28 mouse cellular contexts compared by ENCODE assay signal in genomic region chr3:82191559-82192245, GRCm38 (mm10). TPM values are rescaled to one million over a fixed set of nuclear protein-coding genes. Genes with fewer than 3 reads are reported as not detected.
A peak's percentile ranks its signal among the peaks of the same experiment; 100 is the strongest.
DNase-seq lines count a peak whose midpoint lies in the region; ATAC-seq and TF ChIP-seq lines count a peak whose summit lies in the region.
"Had no signal": no experiment of that assay in that cellular context is flagged by ENCODE, and none has a peak within 500 bp of the region (broad histone marks: within the 10 kb centered on the region; RNA-seq: fewer than 3 reads in every experiment).

No protein-coding gene starts in this region.

- no peaks in the 10 kb centered on the region for H3K27me3 ChIP-seq in kidney, embryonic 14.5 days (ENCODE audit: control insufficient read depth, insufficient read depth, low read length)
- H3K27me3 ChIP-seq in lung, embryonic 16.5 days (ENCODE audit: control insufficient read depth, insufficient read depth, low read depth, low read length): no peaks in the 10 kb centered on the region
- H3K27me3 ChIP-seq: forebrain, embryonic 13.5 days; heart, embryonic 15.5 days; hindbrain, embryonic 13.5 days; limb, embryonic 12.5 days; megakaryocyte, embryonic 14.5 days; midbrain, embryonic 12.5 days; neural tube, embryonic 13.5 days had no signal

- no peak overlapping the region for H3K4me3 ChIP-seq in gastrocnemius, adult 2 months
- H3K4me3 ChIP-seq in kidney, embryonic 14.5 days (ENCODE audit: low read length): no peak overlapping the region
- no peak overlapping the region for H3K4me3 ChIP-seq in lung, embryonic 16.5 days (ENCODE audit: low read length)
- H3K4me3 ChIP-seq: forebrain, embryonic 13.5 days; heart, embryonic 15.5 days; hindbrain, embryonic 13.5 days; limb, embryonic 12.5 days; megakaryocyte, embryonic 14.5 days; midbrain, embryonic 12.5 days; myocyte; neural tube, embryonic 13.5 days had no signal

- peaks cover 2% of the 10 kb centered on the region; the same call in 1 of the 2 replicates for H3K9me3 ChIP-seq in kidney, embryonic 14.5 days (ENCODE audit: control insufficient read depth, low read length)
- no peaks in the 10 kb centered on the region for H3K9me3 ChIP-seq in lung, embryonic 16.5 days (ENCODE audit: control insufficient read depth, low read length)
- H3K9me3 ChIP-seq: forebrain, embryonic 13.5 days; limb, embryonic 12.5 days; neural tube, embryonic 13.5 days had no signal

- H3K4me1 ChIP-seq in kidney, embryonic 14.5 days (ENCODE audit: control insufficient read depth, insufficient read depth, low read length): no peaks in the 10 kb centered on the region
- H3K4me1 ChIP-seq in lung, embryonic 16.5 days (replicated peaks; ENCODE audit: control insufficient read depth, insufficient read depth, low read length): no peaks in the 10 kb centered on the region
- H3K4me1 ChIP-seq: forebrain, embryonic 13.5 days; heart, embryonic 15.5 days; hindbrain, embryonic 13.5 days; limb, embryonic 12.5 days; midbrain, embryonic 12.5 days; neural tube, embryonic 13.5 days had no signal

- WGBS in kidney, embryonic 14.5 days: 74% methylated on average over 1 of the region's 1 CpGs
- 35% methylated on average over 1 of the region's 1 CpGs for WGBS in lung, embryonic 16.5 days

- no peak overlapping the region for H3K4me2 ChIP-seq in kidney, embryonic 14.5 days (replicated peaks; ENCODE audit: low read depth, low read length)
- no peak overlapping the region for H3K4me2 ChIP-seq in lung, embryonic 16.5 days (ENCODE audit: low read depth, low read length)
- H3K4me2 ChIP-seq: forebrain, embryonic 13.5 days; heart, embryonic 15.5 days; hindbrain, embryonic 13.5 days; limb, embryonic 12.5 days; liver, embryonic 11.5 days; midbrain, embryonic 12.5 days; neural tube, embryonic 13.5 days had no signal

- no peaks in the 10 kb centered on the region for H3K36me3 ChIP-seq in kidney, embryonic 14.5 days (ENCODE audit: control insufficient read depth, insufficient read depth, low read length)
- H3K36me3 ChIP-seq in lung, embryonic 16.5 days (ENCODE audit: control insufficient read depth, insufficient read depth, low read length): no peaks in the 10 kb centered on the region
- H3K36me3 ChIP-seq: hindbrain, embryonic 13.5 days; limb, embryonic 12.5 days; midbrain, embryonic 12.5 days; neural tube, embryonic 13.5 days had no signal

- intact Hi-C loops in gastrocnemius, adult 2 months (cut with DNase I): no loop called here
- intact Hi-C loops in left cerebral cortex, postnatal 14 days (cut with DNase I): loop anchor here (10.0 kb wide), 1 partner anchor 123 kb away; no protein-coding TSS in a partner anchor

- DNase-seq in gastrocnemius, adult 2 months: no peak
- no peak for DNase-seq in gastrocnemius, adult 18-20 months (ENCODE audit: low spot score)
- DNase-seq in kidney, adult 9 months: peak; percentile 20
- DNase-seq in lung, postnatal 36 days: no peak
- DNase-seq in left cerebral cortex, postnatal 14 days (ENCODE audit: low spot score in 2 of 2): no peak
- DNase-seq: adrenal gland, postnatal 36 days; cerebellum, adult 18-20 months; cerebellum, postnatal 14 days; gastrocnemius, postnatal 25 days; heart, adult 11 months; heart, postnatal 36 days; kidney, adult 11 months; kidney, postnatal 4 days; layer of hippocampus, adult 9-11 months; thymus, adult 2 months; thymus, postnatal 36 days had no signal

- H3K27ac ChIP-seq in gastrocnemius, adult 2 months: peak overlapping the region; percentile 61
- H3K27ac ChIP-seq in kidney, embryonic 14.5 days (ENCODE audit: low read depth, low read length): no peak overlapping the region
- H3K27ac ChIP-seq in lung, embryonic 16.5 days (ENCODE audit: low read length): no peak overlapping the region
- H3K27ac ChIP-seq: forebrain, embryonic 13.5 days; heart, embryonic 15.5 days; hindbrain, embryonic 13.5 days; limb, embryonic 12.5 days; midbrain, embryonic 12.5 days; neural tube, embryonic 13.5 days had no signal

- ATAC-seq in kidney, embryonic 14.5 days (ENCODE audit: low FRiP score, low TSS enrichment): no peak
- peak; percentile 73 for ATAC-seq in lung, embryonic 16.5 days (ENCODE audit: low read depth)
- peak; percentile 64 for ATAC-seq in inflammation-experienced regulatory T-cells, adult 6 months
- ATAC-seq: forebrain, embryonic 13.5 days had no signal

- H3K9ac ChIP-seq in kidney, embryonic 14.5 days (ENCODE audit: low read depth, low read length): no peak overlapping the region
- no peak overlapping the region for H3K9ac ChIP-seq in lung, embryonic 16.5 days (ENCODE audit: low read length)
- H3K9ac ChIP-seq: forebrain, embryonic 13.5 days; heart, embryonic 15.5 days; hindbrain, embryonic 13.5 days; limb, embryonic 12.5 days; midbrain, embryonic 12.5 days; neural tube, embryonic 13.5 days had no signal

- no peak for TF ChIP-seq CTCF in gastrocnemius, adult 2 months (IDR thresholded peaks at IDR 0.05)

RNA-seq across cellular contexts. Expression of gene Gucy1a1, which starts 46.1 kb away (rescaled TPM):
- 1 to 10 TPM; 6.2 to 6.3 TPM for total RNA-seq in gastrocnemius, adult 2 months (2021)
- total RNA-seq in gastrocnemius, adult 18-20 months (2021): 1 to 10 TPM; 5.1 to 5.5 TPM
- 41.2 and 61.0 TPM in 2 replicates for polyA plus RNA-seq in kidney, embryonic 14.5 days (2014; fragmentation: Nextera tagmentation; extraction: Ambion mirVana)
- polyA plus RNA-seq in lung, embryonic 16.5 days (2015; fragmentation: Nextera tagmentation; extraction: Ambion mirVana): 100 and 110 TPM in 2 replicates
- polyA plus RNA-seq in inflammation-experienced regulatory T-cells, adult 6 months (2017; shearing (Covaris generic)): 10 to 100 TPM in 2 of 3 experiments, 1 to 10 TPM in 1; 1.7 to 12.3 (median 10.1) TPM
- total RNA-seq in left cerebral cortex, postnatal 14 days (2021): 10 to 100 TPM; 77.6 to 78.0 TPM
- polyA plus RNA-seq: myocyte had no signal

Comparison
In these comparisons a context has a peak if more than half of its experiments do, and no peak if none do; other contexts are left out.
1. RNA of gene Gucy1a1, which starts 46.1 kb away (total RNA-seq): 77.6 to 78.0 TPM in left cerebral cortex, postnatal 14 days; 6.2 to 6.3 TPM in gastrocnemius, adult 2 months and 5.1 to 5.5 TPM in gastrocnemius, adult 18-20 months; every median in the first group is over 10 times any median in the second.